Mouse (Mus musculus): ENCODE measurements at regions not wholly inside any gene's neighbourhood (a gene's known extent, or its start where the extent isn't known, plus 50 kb on each side); places are given as distances from the start of the nearest gene placed in this dataset.
A peak's percentile ranks its signal among the peaks of the same experiment; 100 is the strongest.

GRCm38 (mm10) chr14:62071140-62071539 is 221.2 kb upstream of the Rnaseh2b start:
- DNase-seq (ENCODE audit: low spot score in 2 of 2) = no peak

GRCm38 (mm10) chr14:62084047-62084446 is 208.3 kb upstream of the Rnaseh2b start:
- DNase-seq (ENCODE audit: low spot score in 2 of 2) = peak in 1 of 2 experiments; percentile 25

DNA sequence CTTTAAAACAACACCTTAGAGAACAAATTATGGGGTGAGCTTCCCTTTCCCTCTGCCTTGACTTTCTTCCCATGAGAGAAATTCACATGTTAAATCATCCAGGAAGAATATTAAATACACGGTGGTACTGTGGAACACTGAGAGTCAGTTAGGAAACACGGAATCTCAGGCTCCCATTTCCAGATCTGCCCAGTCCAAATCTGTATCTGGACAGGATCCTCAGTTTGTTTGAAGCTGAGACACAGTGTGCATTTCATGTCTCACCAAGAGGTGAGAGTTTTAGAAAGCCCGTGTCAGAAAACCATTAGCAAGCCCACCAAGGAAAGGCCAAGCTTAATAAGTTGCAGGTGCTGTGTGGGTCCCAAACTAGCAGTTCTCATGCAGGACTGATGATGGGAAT is 204.2 kb upstream of the Rnaseh2b start:
- DNase-seq (ENCODE audit: low spot score in 2 of 2) = no peak

DNA sequence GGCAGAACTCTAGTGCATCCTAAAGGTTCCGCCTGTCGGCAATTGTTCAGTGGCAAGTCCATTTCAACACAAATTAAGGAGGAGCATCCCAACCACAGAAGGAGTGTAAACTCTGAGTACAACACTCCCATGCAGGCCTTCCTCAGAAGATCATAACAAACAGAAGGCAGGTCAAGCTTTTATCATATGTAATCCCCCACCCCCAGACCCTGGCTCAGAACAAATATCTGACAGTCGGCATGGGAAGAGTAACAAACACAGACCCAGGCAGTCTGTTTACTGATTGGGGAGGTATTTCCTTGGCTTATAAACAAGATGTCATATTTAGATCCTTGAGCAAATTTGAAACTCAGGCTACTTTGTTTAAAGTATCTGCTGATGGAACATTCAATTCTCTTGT is 174.9 kb upstream of the Rnaseh2b start:
- no peak for DNase-seq (ENCODE audit: low spot score in 2 of 2)

DNA sequence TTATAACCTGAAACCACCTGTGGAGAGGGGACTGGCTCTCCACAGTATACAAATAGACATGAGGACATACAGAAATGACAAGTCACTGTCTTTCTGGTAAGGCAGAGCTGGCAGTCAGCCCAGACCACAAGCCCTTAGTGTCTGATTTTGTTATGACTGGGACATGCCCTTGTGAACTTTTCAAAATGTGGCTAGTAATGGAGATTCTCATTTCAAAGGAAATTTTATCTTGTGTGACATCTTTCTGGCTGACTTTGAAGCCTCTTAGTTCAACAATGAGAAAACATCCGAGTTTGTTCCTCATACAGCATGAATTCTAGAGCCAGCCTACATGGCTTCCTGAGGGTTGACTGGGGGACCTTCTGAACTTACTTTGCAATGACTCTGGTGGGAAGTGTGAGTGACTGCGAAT is 173.8 kb upstream of the Rnaseh2b start:
- no peak for DNase-seq (ENCODE audit: low spot score in 2 of 2)

DNA sequence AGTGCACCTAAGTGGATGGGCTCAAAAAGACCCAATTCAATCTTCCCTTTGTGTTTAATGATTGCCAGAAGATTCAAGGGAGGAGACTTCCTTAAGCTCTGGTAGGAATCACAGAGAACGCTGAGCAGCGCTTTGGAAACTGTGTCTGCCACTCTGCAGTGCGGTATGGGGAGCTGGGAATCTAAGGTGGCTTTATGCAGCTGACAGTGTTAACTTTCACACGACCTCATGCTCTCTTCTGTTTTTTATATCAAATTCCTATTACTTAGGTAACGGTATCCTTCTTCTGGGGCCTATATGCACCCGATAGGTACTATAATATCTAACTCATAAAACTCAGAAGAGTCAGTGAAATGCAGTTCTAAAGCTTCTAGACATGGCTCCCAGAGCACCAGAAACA is 163.5 kb upstream of the Rnaseh2b start:
- no peak for DNase-seq (ENCODE audit: low spot score in 2 of 2)

DNA sequence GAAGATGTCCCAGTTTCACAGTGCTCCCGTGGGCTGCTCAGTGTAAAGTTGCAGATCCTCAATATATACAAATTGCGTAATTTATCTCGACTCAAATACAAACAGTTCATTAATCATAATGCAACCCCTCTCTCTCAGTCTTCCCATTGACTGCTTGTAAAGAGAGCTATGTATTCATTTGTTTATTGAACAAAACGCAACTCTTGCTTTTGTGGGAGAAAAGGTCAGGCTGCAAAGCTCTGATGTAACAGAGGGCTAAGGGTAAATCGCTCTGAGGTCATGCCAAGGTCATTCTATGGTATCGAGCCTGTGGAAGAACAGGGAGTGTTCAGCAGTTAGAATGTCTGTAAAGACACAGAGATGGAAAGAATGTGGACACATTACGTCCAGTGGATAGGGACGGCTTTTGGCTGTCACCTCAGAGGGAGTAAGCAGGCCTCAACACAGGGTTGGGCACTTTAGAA is 160.0 kb upstream of the Rnaseh2b start:
- no peak for DNase-seq (ENCODE audit: low spot score in 2 of 2)

GRCm38 (mm10) chr14:62137981-62138380 is 154.4 kb upstream of the Rnaseh2b start:
- peak in 1 of 2 experiments; percentile 64 for DNase-seq (ENCODE audit: low spot score in 2 of 2)

DNA sequence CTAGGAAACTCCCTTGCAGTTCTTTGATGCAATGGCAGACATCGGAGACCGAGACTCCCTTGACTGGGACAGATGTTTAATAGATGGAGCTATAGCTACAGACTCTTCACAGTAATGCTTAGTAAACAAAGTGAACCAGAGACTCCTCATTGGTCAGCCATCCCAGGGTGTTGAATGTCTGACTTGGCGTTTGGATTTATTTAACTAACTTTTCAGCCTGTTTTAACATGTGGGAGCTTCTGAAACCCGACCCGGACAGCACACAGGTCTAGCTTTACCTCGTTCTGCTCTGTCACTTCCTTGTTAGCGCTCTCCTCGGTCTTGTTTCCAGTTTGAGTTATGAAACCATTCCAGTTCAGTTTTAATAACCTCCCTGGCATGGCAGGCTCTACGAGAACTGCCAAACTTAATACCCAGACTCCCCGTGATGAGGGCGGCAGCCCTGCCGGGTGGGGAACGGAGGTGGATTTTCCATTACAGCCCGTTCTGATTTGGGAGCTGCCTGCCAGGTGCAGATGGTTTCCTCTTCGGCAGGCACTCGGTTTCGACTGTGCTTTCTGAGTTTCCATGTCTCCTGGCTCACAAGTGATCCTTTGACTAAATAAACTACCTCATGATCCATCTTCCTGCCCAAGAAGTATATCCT is 147.9 kb upstream of the Rnaseh2b start:
- DNase-seq (ENCODE audit: low spot score in 2 of 2) = no peak

- no peak for DNase-seq (ENCODE audit: low spot score in 2 of 2)
These were observed 135.2 kb upstream of the Rnaseh2b start for GRCm38 (mm10) chr14:62157038-62157716.

GRCm38 (mm10) chr14:62159690-62160089 is 132.7 kb upstream of the Rnaseh2b start:
- DNase-seq (ENCODE audit: low spot score in 2 of 2) = no peak

GRCm38 (mm10) chr14:62163120-62163796 is 129.1 kb upstream of the Rnaseh2b start:
- DNase-seq (ENCODE audit: low spot score in 2 of 2) = no peak

DNA sequence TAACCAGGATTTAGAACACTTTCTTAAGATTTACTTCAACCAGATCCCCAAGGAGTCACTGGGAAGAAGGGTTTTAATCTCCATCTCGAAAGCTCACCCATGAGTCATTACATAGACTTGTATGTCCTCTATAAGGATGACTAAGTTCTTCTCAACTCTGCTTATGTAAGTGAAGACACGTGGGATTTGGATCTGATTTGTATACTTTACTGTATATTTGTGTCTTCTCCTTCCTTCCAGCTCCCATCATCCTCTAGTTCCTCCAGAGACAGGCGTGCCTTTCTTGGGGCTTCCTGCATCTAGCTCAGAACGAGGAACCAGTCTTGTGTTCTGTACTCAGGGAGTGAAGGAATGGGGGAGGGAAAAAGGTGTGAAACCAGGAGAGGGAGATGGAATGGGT is 127.5 kb upstream of the Rnaseh2b start:
- no peak for DNase-seq (ENCODE audit: low spot score in 2 of 2)

DNA sequence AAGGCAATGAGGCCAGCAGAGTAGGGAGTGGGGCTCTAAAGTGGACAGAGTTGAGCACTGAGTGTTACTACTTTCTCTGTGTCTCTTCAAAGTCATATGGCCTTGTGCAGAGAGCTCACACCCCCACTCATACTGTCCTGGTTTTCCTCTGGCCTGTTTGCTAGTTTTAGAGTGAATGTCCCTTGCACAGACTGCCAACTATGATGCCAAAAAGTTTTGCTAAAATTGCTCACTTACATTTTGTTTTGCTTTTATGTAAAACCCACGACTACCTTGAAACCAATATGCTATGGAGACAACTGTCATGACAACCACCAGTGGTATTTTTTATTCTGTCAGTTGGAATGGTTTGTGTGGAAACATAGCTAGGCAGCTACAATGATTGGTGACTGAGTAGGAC is 126.4 kb upstream of the Rnaseh2b start:
- DNase-seq (ENCODE audit: low spot score in 2 of 2) = peak in 1 of 2 experiments; percentile 44

DNA sequence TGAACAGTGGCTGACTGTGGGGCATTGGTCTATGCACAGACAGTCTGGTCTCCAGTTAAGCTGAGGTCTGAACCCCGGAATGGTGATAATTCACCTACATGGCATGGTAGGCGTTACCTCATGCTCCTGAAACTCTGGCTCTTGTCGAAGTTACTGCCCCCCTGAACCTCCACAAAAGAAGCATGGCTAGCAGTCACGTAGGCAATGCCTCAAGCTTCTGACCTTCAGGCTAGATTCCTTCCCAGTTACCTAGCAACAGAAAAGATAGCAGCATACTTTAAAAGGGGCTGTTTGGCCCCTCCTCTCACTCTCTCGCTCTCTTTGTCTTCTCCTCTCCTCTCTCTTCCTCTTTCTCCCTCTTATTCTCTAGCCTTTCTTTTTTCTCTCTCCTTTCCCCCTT is 125.8 kb upstream of the Rnaseh2b start:
- no peak for DNase-seq (ENCODE audit: low spot score in 2 of 2)

- DNase-seq (ENCODE audit: low spot score in 2 of 2) = peak; percentile 43 to 54
These were observed 125.3 kb upstream of the Rnaseh2b start for GRCm38 (mm10) chr14:62167090-62167489.

GRCm38 (mm10) chr14:62168711-62169110 is 123.7 kb upstream of the Rnaseh2b start:
- no peak for DNase-seq (ENCODE audit: low spot score in 2 of 2)

DNA sequence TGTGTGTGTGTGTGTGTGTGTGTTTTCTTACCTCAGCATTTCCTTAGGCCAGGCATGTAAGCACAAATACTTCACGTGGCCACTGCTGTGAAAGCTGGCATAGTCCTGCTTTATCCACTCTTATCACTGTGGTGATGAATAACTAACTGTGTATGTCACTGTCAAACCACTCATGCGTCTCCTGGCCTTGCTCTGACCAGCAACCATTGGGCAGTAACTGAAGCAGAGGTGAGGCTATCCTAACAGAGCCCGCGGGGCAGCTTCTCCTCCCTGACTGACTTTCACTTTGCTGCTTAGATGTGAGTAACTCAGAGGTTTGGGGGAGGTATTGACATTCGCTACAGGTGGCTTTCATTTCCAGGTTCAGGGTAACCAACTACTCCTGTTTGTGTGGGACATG is 122.0 kb upstream of the Rnaseh2b start:
- no peak for DNase-seq (ENCODE audit: low spot score in 2 of 2)

DNA sequence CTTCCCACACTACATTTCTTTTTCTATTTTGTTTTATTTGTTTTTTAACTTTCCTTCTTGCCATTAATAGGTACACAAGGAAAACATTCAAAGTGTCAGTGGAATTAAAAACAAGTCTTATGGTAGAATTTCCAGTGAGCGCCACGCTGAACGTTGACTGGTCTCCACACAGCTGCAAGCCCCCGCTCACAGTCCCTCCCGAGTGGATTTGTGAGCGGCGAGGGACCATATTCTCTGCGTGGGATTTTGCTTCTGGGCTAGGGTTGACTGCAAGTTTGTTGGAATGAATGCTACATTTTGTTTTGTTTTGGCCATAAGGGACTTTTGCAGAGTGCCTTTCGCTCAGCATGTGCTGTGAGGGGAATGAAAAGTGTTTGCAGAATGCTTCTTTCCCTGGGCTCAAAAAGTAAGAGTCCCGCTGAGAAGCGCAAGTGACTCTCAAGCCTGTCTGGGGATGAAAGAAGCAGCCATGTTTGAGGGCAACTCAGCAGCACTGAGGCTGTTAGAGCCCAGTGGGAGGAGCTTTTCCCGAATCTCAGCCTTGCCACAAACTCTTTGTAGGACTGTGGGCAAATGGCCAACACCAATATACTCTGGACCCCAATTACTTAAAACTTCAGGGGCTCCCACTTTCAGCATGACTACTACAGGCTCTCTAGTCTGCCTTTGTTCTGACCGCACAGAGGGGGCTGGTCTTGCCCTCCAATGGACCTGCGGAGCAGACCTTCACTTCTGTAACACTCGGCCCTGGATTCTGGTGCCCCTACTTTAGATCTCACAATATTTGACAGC is 120.9 kb upstream of the Rnaseh2b start:
- DNase-seq (ENCODE audit: low spot score in 2 of 2) = no peak

DNA sequence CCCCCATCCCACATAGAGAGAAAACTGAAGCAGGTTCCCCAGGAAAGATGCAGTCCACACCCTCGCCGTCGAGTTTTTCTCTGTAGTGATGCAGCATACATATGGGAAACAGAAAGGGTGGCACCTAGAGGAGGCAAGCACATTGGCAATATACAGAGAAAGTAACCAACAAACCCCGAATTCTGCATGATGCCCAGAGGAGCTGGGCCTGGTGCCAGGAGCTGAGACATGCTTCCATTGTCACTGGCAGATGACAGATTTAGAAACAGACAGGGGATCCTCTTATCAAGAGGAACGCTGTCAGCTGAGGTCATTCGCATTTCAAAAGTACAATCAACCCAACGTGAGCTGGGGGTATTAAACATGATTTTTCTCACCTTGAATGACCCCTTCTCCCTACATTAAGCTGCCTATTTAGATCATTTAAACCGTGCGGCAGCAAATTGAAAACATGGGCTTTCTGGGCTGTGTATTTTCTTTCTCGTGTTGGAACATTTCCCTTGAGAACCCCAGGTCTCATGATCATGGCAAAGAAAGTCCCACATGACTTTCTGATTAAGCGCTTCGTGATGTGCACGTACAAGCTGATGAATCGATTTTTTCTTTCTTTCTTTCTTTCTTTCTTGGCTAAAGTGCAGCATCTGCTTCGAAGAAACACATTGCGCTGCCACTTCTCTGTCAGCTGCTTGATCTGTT is 118.4 kb upstream of the Rnaseh2b start:
- peak; percentile 85 to 86 for DNase-seq (ENCODE audit: low spot score in 2 of 2)

DNA sequence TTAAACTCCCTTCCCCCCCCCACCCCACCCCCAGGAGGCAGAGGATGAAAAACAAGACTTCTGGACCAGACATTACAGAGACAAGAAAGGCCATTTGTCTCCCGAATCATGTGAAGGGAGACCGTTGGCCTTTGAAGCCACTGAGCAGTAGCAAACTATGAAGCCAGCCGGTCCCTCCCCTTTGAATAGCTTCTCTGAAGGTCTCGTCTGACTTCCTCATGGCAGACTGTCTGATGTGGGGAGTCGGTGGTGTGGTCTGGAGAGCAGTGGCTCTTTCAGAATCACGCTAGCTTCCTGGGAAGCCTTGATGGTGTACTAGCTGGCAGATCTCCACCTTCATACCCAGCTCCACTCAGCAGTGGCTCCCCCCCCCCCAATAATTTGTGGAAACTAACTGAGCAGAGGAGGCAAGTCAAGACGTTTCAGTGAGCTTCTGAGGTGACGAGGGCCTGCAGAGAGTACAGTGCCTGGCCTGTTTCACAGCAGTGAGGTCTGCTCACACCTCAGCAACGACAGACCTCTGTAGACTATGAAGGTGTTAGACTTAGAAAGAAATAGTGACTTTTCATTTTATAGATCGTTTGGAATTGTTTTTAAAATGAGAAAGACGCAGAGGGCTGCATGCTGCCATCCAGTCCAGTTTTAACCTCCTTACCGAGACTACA is 116.9 kb upstream of the Rnaseh2b start:
- DNase-seq (ENCODE audit: low spot score in 2 of 2) = no peak

All from right cerebral cortex, postnatal 10 days (tissue).